Mouse (Mus musculus) brown adipose tissue, adult 24 weeks (tissue): ENCODE measurements around the gene Gm20716. TPM values are rescaled to one million over a fixed set of nuclear protein-coding genes. Genes with fewer than 3 reads are reported as not detected.

ENCODE experiments used
- H3K27ac ChIP-seq: fragments of 200-500 bp; replicated peaks from 2 replicates; pipeline ENCODE4 v1.5.1; 2012; ENCODE audit warnings: low read depth, mild to moderate bottlenecking, low read length
- H3K4me1 ChIP-seq: fragments of 200-500 bp; 2 replicates; pipeline ENCODE4 v1.6.1; 2012; ENCODE audit warnings: low read length, mixed read lengths; ENCODE audit not compliant: control insufficient read depth, insufficient read depth, insufficient read length
- H3K4me3 ChIP-seq: fragments of 200-500 bp; 2 replicates; pipeline ENCODE4 v1.5.1; 2012; ENCODE audit warnings: low read depth, mild to moderate bottlenecking, low read length, moderate library complexity; ENCODE audit not compliant: insufficient read depth
- polyA plus RNA-seq: library from polyadenylated mRNA; stranded (reverse); fragments of >200 nt; gene quantifications from 2 replicates; pipeline ENCODE4 v1.2.4, GENCODE M21; 2012; ENCODE audit not compliant: missing spikeins, insufficient read depth, insufficient read length

Gene Gm20716
- 25.1 and 26.9 TPM in 2 replicates for polyA plus RNA-seq

- Histone ChIP-seq H3K4me3 (peak within 1 kb of the TSS; percentile 81), H3K4me1 (no peaks in the 10 kb centered on the region), H3K27ac (peak within 1 kb of the TSS; percentile 99)
These were observed at the start of gene Gm20716, which contains the start of the genes Dpm1 and Mocs3 for GRCm38 (mm10) chr2:168230026-168230728. Gm20716 (minus strand) TSS chr2:168230364. Dpm1 (minus strand) TSS chr2:168230591. Mocs3 (plus strand) TSS chr2:168230622.

DNA sequence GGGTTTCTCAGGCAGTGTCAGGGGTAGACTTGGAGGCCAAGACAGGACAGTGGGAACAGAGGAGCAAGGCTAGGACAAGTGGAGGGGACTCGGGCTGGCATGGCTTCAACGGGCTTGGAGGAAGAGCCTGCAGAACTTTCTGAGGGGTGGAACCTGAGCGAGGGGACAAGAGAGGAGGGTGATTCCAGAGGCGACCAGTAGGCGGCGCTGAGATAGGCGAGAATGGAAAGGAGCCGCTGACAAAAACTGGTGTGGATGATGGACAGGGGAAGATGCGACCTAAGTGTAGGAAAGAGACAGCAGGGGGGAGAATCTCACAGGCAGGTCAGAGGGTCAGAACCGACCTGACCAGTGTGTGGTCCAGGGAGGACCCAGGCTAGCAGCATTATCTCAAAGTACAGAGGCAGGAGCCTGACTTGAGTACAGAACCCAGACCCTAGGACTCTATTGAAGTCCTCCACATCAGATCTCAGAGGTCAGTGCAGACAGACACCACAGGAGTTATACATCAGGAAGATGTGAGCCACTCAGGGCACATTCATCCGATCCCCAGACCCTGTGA lies 44.3 kb upstream of the Gm20716 start:
- Histone ChIP-seq H3K4me1 (no peaks in the 10 kb centered on the region), H3K4me3 (no peak overlapping the region), H3K27ac (no peak overlapping the region)

DNA sequence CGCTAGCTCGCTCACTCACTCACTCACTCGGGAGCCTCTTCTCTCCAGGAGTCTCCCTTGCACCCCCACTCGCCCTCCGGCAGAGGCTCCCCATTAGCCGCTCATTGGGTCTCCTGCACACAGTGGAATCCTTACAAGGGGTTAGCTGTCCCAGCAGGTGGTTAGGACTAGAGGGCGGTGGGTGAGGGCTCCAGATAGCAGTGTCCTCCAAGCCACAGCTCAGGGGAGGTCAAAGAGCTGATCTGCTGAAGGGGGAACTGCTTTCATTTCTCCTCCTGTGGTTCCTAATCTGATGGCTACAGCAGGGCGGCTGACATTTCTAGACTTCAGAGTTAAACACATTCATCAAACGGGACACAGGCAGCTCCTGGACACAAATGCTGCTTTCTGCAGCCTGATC lies 43.2 kb upstream of the Gm20716 start:
- Histone ChIP-seq H3K27ac (no peak overlapping the region), H3K4me1 (no peaks in the 10 kb centered on the region), H3K4me3 (no peak overlapping the region)

DNA sequence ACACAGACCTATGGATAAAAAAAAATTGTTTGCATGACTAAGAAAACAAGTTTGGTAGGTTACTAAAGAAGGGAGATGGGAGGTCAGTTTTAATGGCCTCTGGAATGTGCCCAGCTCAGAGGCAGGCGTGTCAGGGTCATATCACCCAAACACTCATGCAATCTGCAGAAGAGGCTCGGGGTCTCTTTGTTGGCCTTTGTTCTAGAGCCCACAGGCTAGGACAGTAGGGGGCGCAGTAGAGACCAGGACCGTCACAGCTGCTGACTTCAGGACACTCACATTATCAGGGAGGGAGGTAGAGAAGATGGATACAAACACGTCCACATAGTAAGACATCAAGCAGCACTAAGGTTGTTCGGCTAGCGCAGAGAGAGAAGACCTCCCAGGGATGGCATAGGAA lies 37.9 kb upstream of the Gm20716 start:
- no peaks in the 10 kb centered on the region for H3K4me1 ChIP-seq

GRCm38 (mm10) chr2:168260900-168261299 lies 30.7 kb upstream of the Gm20716 start:
- Histone ChIP-seq H3K4me1 (no peaks in the 10 kb centered on the region), H3K4me3 (no peak overlapping the region), H3K27ac (no peak overlapping the region)

More for the DNA sequence above, 37.9 kb upstream of the Gm20716 start:
- H3K27ac ChIP-seq: no peak overlapping the region
- no peak overlapping the region for H3K4me3 ChIP-seq

GRCm38 (mm10) chr2:168260124-168260523 lies 30.0 kb upstream of the Gm20716 start:
- H3K4me3 ChIP-seq: no peak overlapping the region
- H3K4me1 ChIP-seq: no peaks in the 10 kb centered on the region
- no peak overlapping the region for H3K27ac ChIP-seq

GRCm38 (mm10) chr2:168259046-168259445 lies 28.9 kb upstream of the Gm20716 start:
- H3K4me1 ChIP-seq: no peaks in the 10 kb centered on the region
- H3K27ac ChIP-seq: no peak overlapping the region
- H3K4me3 ChIP-seq: no peak overlapping the region

DNA sequence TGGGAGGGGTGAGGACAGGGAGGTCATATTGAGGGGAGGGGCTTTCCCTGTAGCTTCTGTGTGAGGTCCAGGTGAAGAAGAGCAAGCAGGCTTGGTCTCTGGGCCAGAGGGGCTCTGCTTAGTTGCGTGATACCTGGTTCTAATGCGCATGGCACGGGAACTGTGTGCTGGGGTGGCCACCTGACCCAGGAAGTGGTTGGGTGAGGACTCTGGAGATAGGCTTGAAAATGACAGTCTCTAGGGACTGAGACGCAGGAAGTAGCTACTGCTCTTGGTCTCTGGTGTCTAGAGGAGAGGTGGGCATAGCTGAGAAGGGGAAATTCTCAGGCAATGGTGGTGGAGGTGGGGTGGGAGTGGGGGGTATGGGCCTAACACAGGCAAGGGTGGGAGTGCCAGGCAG lies 27.0 kb upstream of the Gm20716 start:
- H3K27ac ChIP-seq: no peak overlapping the region
- no peak overlapping the region for H3K4me3 ChIP-seq
- no peaks in the 10 kb centered on the region for H3K4me1 ChIP-seq

- Histone ChIP-seq H3K27ac (no peak overlapping the region), H3K4me1 (no peaks in the 10 kb centered on the region), H3K4me3 (no peak overlapping the region)
These were observed 26.3 kb upstream of the Gm20716 start for GRCm38 (mm10) chr2:168256506-168256905.

- no peak overlapping the region for H3K4me3 ChIP-seq
- H3K4me1 ChIP-seq: no peaks in the 10 kb centered on the region
- no peak overlapping the region for H3K27ac ChIP-seq
These were observed 23.7 kb upstream of the Gm20716 start for GRCm38 (mm10) chr2:168253822-168254221.

DNA sequence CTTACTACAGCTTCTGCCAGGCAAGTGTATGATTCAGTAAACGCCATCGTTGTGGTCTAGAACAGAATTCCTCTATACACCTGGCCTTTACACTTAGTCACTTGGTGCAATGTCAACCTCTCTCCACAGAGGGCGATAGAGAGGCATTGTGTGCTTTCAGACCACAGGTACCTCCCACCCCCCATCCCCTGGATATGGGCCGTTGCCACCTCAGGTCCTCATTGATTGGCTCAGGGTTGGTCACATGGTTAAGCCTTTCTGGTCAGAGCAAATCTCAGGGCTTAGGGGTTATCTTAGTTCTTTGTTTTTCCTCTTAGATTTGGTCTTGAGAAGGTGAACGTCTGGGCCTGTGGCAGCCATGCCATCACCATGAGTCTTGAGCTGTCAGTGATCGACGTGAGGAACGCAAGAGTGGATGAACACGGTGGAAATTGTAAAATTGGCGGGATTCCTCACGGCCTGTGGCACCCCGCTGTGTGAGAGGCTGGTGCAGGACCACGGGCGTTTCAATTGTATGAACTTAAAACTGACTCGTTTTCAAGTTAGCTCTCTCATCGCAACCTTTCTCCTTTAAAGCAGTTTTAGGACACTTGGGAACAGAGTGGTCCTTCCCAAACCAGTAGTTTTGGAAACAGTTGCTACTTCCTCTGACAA lies 22.6 kb upstream of the Gm20716 start:
- no peaks in the 10 kb centered on the region for H3K4me1 ChIP-seq
- H3K27ac ChIP-seq: no peak overlapping the region
- no peak overlapping the region for H3K4me3 ChIP-seq

DNA sequence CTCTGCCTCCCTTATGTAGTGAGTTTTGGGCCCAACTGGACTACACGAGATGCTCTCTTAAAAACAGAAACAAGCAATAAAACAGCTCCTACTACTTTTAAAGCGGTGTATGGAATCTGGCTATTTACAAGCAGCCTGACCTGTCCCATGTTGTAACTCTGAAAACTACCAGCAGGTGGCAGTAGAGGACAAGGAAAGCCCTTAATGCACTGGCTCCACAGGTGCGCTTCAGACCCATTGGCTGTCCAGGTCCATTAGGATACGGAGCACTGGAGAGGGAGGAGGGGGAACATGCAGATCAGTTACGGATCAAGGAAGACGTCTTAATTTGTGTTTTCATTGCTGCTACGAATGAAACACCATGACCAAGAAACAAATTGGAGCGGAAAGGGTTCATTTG lies 20.1 kb upstream of the Gm20716 start:
- no peak overlapping the region for H3K4me3 ChIP-seq
- no peak overlapping the region for H3K27ac ChIP-seq
- no peaks in the 10 kb centered on the region for H3K4me1 ChIP-seq

DNA sequence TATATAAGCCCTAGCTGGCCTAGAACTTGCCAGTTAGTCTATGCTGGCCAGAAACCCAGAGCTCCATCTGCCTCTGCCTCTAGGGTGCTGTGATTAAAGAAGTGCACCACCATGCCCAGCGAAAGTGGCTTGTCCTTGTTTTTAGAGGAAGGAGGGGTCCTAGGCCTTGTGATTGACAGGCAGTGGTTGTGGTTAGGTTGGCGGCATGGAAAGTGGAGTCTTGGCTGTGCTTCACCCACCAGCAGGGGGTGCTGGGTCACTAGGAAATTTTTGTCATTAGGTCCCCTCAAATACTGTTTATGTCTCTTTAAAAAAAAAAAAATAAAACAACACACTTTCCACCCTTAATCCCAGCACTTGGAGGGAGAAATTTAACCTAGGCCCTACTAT lies 18.7 kb upstream of the Gm20716 start:
- Histone ChIP-seq H3K4me1 (no peaks in the 10 kb centered on the region), H3K27ac (no peak overlapping the region), H3K4me3 (no peak overlapping the region)

- Histone ChIP-seq H3K27ac (no peak overlapping the region), H3K4me1 (no peaks in the 10 kb centered on the region), H3K4me3 (no peak overlapping the region)
These were observed 18.1 kb upstream of the Gm20716 start for GRCm38 (mm10) chr2:168248167-168248855.

DNA sequence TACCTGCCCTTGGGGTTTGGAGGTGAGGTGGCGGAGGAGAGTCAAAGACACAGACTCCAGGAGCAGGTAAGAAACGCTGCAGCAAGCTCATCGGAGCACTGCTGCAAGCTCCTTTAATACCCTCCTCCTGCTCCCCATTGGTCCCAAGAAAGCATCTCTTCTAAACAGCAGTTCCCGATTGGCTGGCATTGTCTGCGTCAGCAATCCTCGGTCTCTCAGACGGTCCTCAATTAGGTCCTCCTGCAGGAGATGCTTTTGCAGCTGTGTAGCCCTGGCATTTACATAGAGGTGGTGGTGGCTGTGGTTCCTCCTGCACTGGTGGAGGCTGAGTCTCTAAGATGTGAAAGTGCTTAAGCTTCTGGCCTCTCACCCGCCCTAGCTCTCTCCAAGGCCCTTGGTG lies 15.4 kb upstream of the Gm20716 start:
- no peak overlapping the region for H3K4me3 ChIP-seq
- H3K27ac ChIP-seq: no peak overlapping the region
- H3K4me1 ChIP-seq: no peaks in the 10 kb centered on the region
